Mouse (Mus musculus) embryonic facial prominence, embryonic 13.5 days (tissue): ENCODE results near the gene Pomt1. TPM values are rescaled to one million over a fixed set of nuclear protein-coding genes. Genes with fewer than 3 reads are reported as not detected.
A peak's percentile ranks its signal among the peaks of the same experiment; 100 is the strongest.

Experiments
- ATAC-seq: fragments of 200-750 bp; cut with Nextera tagmentation; 2 replicates; pipeline ENCODE4 v1.8.0; 2017; ENCODE audit warnings: low read depth; ENCODE audit not compliant: insufficient number of reproducible peaks, insufficient read depth, low FRiP score, low TSS enrichment
- H3K27ac ChIP-seq: fragments of 300-500 bp; sonication (generic); 2 replicates; pipeline ENCODE4 v1.5.1; 2015; ENCODE audit warnings: moderate library complexity, mild to moderate bottlenecking, inconsistent platforms
- H3K27me3 ChIP-seq: fragments of 300-500 bp; sonication (generic); 2 replicates; pipeline ENCODE4 v1.6.1; 2015; ENCODE audit warnings: mild to moderate bottlenecking, inconsistent platforms
- H3K36me3 ChIP-seq: fragments of 300-500 bp; sonication (generic); 2 replicates; pipeline ENCODE4 v1.6.1; 2015; ENCODE audit warnings: mild to moderate bottlenecking, inconsistent platforms
- H3K4me1 ChIP-seq: fragments of 300-500 bp; sonication (generic); 2 replicates; pipeline ENCODE4 v1.6.1; 2015; ENCODE audit warnings: inconsistent platforms
- H3K4me2 ChIP-seq: fragments of 300-500 bp; sonication (generic); 2 replicates; pipeline ENCODE4 v1.6.1; 2015; ENCODE audit warnings: moderate library complexity, mild to moderate bottlenecking, inconsistent platforms
- H3K4me3 ChIP-seq: fragments of 300-500 bp; sonication (generic); 2 replicates; pipeline ENCODE4 v1.5.1; 2015; ENCODE audit warnings: mild to moderate bottlenecking, inconsistent platforms
- H3K9ac ChIP-seq: fragments of 300-500 bp; sonication (generic); 2 replicates; pipeline ENCODE4 v1.6.1; 2015; ENCODE audit warnings: mild to moderate bottlenecking, inconsistent platforms
- H3K9me3 ChIP-seq: fragments of 300-500 bp; sonication (generic); 2 replicates; pipeline ENCODE4 v1.6.1; 2016; ENCODE audit warnings: inconsistent platforms
- WGBS: fragments of 180-500 bp; shearing (Covaris S2); methylation state at CpG from one replicate; pipeline ENCODE4 v1.1.7; 2015; ENCODE audit warnings: mixed read lengths; 5-methylcytosine and 5-hydroxymethylcytosine counted together
- polyA plus RNA-seq: library from polyadenylated mRNA; unstranded; fragments of >200 nt; fragmentation: Nextera tagmentation; extraction: Ambion mirVana; gene quantifications from 2 replicates; pipeline ENCODE4 v1.2.1, GENCODE M21; 2015

Gene Pomt1
- polyA plus RNA-seq, 1 experiment from 2014 or later: 25.1 TPM

GRCm38 (mm10) chr2:32253352-32253751, 17.0 kb downstream of the Pomt1 start:
- Histone ChIP-seq H3K4me2 (no peak overlapping the region), H3K9ac (no peak overlapping the region), H3K9me3 (no peaks in the 10 kb centered on the region), H3K27me3 (no peaks in the 10 kb centered on the region), H3K27ac (no peak overlapping the region), H3K4me3 (no peak overlapping the region), H3K36me3 (peaks cover 93% of the 10 kb centered on the region), H3K4me1 (no peaks in the 10 kb centered on the region)
- WGBS: 93% methylated on average over 1 of the region's 1 CpGs
- no peak for ATAC-seq

DNA sequence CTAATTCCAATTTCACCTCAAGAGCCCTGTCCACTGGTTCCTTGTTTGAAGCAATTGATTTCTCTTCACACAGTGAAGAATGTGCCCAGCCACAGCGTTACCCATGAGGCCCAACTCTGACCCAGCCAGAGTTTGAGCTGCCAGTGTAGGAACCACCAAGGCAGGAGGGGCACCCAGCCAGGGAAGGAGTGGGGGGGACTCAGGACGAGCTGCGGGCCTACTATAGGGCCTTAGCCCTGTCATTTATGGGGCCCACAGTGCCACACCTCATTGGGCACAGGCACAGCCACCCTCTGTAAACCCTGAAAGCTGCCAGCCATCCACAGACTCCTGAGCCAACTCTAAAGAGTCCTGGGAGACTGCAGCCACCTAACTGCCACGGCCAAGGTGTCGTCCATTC, 18.2 kb downstream of the Pomt1 start:
- Histone ChIP-seq H3K4me3 (no peak overlapping the region), H3K27me3 (no peaks in the 10 kb centered on the region), H3K27ac (no peak overlapping the region), H3K9me3 (no peaks in the 10 kb centered on the region), H3K36me3 (peaks cover 84% of the 10 kb centered on the region), H3K9ac (no peak overlapping the region), H3K4me1 (peaks cover 10% of the 10 kb centered on the region), H3K4me2 (no peak overlapping the region)
- ATAC-seq: no peak
- 85% methylated on average over 5 of the region's 5 CpGs for WGBS

DNA sequence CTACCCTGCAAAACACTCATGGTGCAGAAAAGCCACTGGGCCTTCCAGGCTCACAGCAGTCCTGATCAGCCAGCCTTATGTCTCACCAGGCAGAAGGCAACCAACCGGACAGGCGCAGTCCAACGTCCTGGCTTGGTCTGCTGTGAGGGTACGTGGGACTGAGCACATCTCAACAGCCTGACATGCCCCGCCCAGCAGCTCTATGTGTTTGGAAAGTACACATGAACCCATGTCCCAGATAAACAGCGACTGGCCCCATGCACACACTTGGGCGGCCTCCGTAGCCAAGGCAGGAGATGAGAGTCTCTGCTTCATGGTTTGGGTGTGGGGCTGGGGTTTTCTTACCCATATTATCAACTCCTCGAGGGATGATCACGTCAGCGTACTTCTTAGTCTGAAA, 19.9 kb downstream of the Pomt1 start:
- H3K27ac ChIP-seq: no peak overlapping the region
- H3K4me1 ChIP-seq: peaks cover 14% of the 10 kb centered on the region
- no peak overlapping the region for H3K4me2 ChIP-seq
- no peak overlapping the region for H3K9ac ChIP-seq
- H3K27me3 ChIP-seq: no peaks in the 10 kb centered on the region
- no peak overlapping the region for H3K4me3 ChIP-seq
- H3K36me3 ChIP-seq: peaks cover 67% of the 10 kb centered on the region
- WGBS: 91% methylated on average over 11 of the region's 11 CpGs
- ATAC-seq: no peak
- H3K9me3 ChIP-seq: no peaks in the 10 kb centered on the region

GRCm38 (mm10) chr2:32258887-32259533, 22.6 kb downstream of the Pomt1 start:
- Histone ChIP-seq H3K4me1 (peaks cover 14% of the 10 kb centered on the region), H3K4me3 (peak overlapping the region; percentile 90), H3K4me2 (peak overlapping the region; percentile 83), H3K36me3 (peaks cover 40% of the 10 kb centered on the region), H3K27ac (peak overlapping the region; percentile 39; the same call in 1 of the 2 replicates), H3K27me3 (no peaks in the 10 kb centered on the region), H3K9ac (peak overlapping the region; percentile 90), H3K9me3 (no peaks in the 10 kb centered on the region)
- ATAC-seq: no peak
- 61% methylated on average over 6 of the region's 6 CpGs for WGBS

GRCm38 (mm10) chr2:32259657-32260417, 23.4 kb downstream of the Pomt1 start, which contains the start of gene Uck1:
Gene Uck1 (minus strand): TSS chr2:32260159.
- H3K9ac ChIP-seq: peak within 1 kb of the TSS; percentile 90
- peak within 1 kb of the TSS; percentile 39; the same call in 1 of the 2 replicates for H3K27ac ChIP-seq
- peaks cover 32% of the 10 kb centered on the region for H3K36me3 ChIP-seq
- H3K9me3 ChIP-seq: no peaks in the 10 kb centered on the region
- WGBS: 1% methylated on average over 59 of the region's 59 CpGs
- H3K4me2 ChIP-seq: peak within 1 kb of the TSS; percentile 83
- peak within 1 kb of the TSS; percentile 90 for H3K4me3 ChIP-seq
- H3K27me3 ChIP-seq: no peaks in the 10 kb centered on the region
- ATAC-seq: peak; percentile 66
- H3K4me1 ChIP-seq: peaks cover 14% of the 10 kb centered on the region

GRCm38 (mm10) chr2:32260635-32261034, 24.2 kb downstream of the Pomt1 start:
- H3K9me3 ChIP-seq: no peaks in the 10 kb centered on the region
- WGBS: 33% methylated on average over 4 of the region's 4 CpGs
- H3K4me2 ChIP-seq: peak overlapping the region; percentile 83; the same call in 1 of the 2 replicates
- no peaks in the 10 kb centered on the region for H3K27me3 ChIP-seq
- H3K27ac ChIP-seq: no peak overlapping the region
- H3K9ac ChIP-seq: no peak overlapping the region
- H3K4me1 ChIP-seq: peaks cover 14% of the 10 kb centered on the region
- H3K36me3 ChIP-seq: peaks cover 29% of the 10 kb centered on the region
- H3K4me3 ChIP-seq: peak overlapping the region; percentile 90
- ATAC-seq: no peak

- H3K4me3 ChIP-seq: no peak overlapping the region
- H3K4me1 ChIP-seq: no peaks in the 10 kb centered on the region
- H3K27ac ChIP-seq: no peak overlapping the region
- no peak overlapping the region for H3K4me2 ChIP-seq
- H3K9me3 ChIP-seq: no peaks in the 10 kb centered on the region
- 80% methylated on average over 3 of the region's 3 CpGs for WGBS
- H3K27me3 ChIP-seq: no peaks in the 10 kb centered on the region
- ATAC-seq: no peak
- peaks cover 42% of the 10 kb centered on the region for H3K36me3 ChIP-seq
- no peak overlapping the region for H3K9ac ChIP-seq
Measured at GRCm38 (mm10) chr2:32275823-32276222, 39.4 kb downstream of the Pomt1 start.

DNA sequence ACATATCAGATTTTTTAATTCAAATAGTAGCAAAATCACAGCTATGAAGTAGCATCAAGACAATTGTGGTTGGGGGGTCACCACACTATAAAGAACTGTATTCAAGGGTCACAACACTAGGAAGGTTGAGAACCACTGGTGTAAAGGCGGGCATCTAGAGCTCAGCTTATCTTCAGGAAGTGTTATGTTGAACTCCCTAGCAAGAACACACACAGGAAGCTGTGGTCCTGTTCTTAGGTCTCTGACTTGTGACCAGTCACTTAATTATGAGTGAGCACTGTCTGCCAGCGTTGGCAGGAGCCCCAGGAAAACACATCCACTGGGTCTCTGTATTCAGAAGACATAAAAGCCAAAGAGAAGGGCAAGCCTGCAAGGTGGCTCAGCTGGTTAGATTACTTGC, 45.9 kb downstream of the Pomt1 start:
- Histone ChIP-seq H3K36me3 (peaks cover 77% of the 10 kb centered on the region), H3K9me3 (no peaks in the 10 kb centered on the region), H3K9ac (no peak overlapping the region), H3K27me3 (no peaks in the 10 kb centered on the region), H3K4me2 (no peak overlapping the region), H3K4me1 (peaks cover 8% of the 10 kb centered on the region), H3K4me3 (no peak overlapping the region), H3K27ac (no peak overlapping the region)
- 86% methylated on average over 2 of the region's 2 CpGs for WGBS
- no peak for ATAC-seq

- Histone ChIP-seq H3K9me3 (no peaks in the 10 kb centered on the region), H3K27ac (no peak overlapping the region), H3K36me3 (peaks cover 72% of the 10 kb centered on the region), H3K27me3 (no peaks in the 10 kb centered on the region), H3K4me2 (no peak overlapping the region), H3K4me3 (no peak overlapping the region), H3K9ac (no peak overlapping the region), H3K4me1 (peaks cover 8% of the 10 kb centered on the region)
- WGBS: 93% methylated on average over 1 of the region's 1 CpGs
- ATAC-seq: no peak
Measured at GRCm38 (mm10) chr2:32282727-32283126, 46.3 kb downstream of the Pomt1 start.

GRCm38 (mm10) chr2:32283986-32284385, 47.6 kb downstream of the Pomt1 start:
- WGBS: 91% methylated on average over 3 of the region's 3 CpGs
- H3K36me3 ChIP-seq: peaks cover 60% of the 10 kb centered on the region
- peaks cover 12% of the 10 kb centered on the region for H3K4me1 ChIP-seq
- no peak for ATAC-seq
- H3K4me2 ChIP-seq: no peak overlapping the region
- no peak overlapping the region for H3K27ac ChIP-seq
- no peaks in the 10 kb centered on the region for H3K9me3 ChIP-seq
- no peaks in the 10 kb centered on the region for H3K27me3 ChIP-seq
- H3K4me3 ChIP-seq: no peak overlapping the region
- no peak overlapping the region for H3K9ac ChIP-seq

- no peaks in the 10 kb centered on the region for H3K27me3 ChIP-seq
- peaks cover 22% of the 10 kb centered on the region for H3K4me1 ChIP-seq
- H3K36me3 ChIP-seq: peaks cover 32% of the 10 kb centered on the region
- peak within 1 kb of the TSS; percentile 88 for H3K4me3 ChIP-seq
- H3K27ac ChIP-seq: peak within 1 kb of the TSS; percentile 79
- under 1% methylated on average over 23 of the region's 23 CpGs for WGBS
- ATAC-seq: no peak
- peak within 1 kb of the TSS; percentile 86 for H3K4me2 ChIP-seq
- no peaks in the 10 kb centered on the region for H3K9me3 ChIP-seq
- peak within 1 kb of the TSS; percentile 94 for H3K9ac ChIP-seq
Measured at GRCm38 (mm10) chr2:32287334-32287840, 51.0 kb downstream of the Pomt1 start, which contains the start of gene Golga2. Gene Golga2 (plus strand): TSS chr2:32287384.
